Mouse (Mus musculus) heart, postnatal 25 days (tissue): ENCODE measurements at regions not wholly inside any gene's neighbourhood (a gene's known extent, or its start where the extent isn't known, plus 50 kb on each side); places are given as distances from the start of the nearest gene placed in this dataset.
"Not testable (repeated sequence)": the region's sequence is repeated elsewhere in the genome, so short reads cannot be mapped to it uniquely, and the experiment has no call there.

ENCODE experiments used
- DNase-seq: peaks from one replicate; pipeline ENCODE4 v3.0.0; 2022; ENCODE audit warnings: low spot score
- intact Hi-C: fragments of 180-260 bp; cut with DNase I; formaldehyde crosslinking; loops from one replicate; pipeline ENCODE4 v1.15.1; 2025

DNA sequence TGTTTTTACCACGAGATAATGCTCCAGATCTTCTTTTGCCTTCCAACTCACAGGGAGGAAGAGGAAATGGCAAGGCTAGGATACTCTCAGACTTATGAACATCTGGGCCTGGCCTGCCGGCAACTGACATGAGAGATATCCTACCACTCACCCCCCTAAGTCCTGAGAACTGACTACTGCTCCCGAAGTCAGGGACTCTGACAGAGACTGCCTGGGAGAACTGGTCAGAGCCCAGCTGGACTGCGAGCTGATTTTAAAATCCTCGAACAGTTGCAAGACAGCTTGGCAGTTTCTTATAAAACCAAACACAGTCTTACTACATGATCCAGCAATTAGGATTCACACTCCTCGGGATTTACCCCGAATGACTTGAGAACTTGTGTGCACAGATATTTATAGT, 211.4 kb downstream of the Lyplal1 start:
- peak; percentile 15 for DNase-seq
- intact Hi-C loops: no loop called here

DNA sequence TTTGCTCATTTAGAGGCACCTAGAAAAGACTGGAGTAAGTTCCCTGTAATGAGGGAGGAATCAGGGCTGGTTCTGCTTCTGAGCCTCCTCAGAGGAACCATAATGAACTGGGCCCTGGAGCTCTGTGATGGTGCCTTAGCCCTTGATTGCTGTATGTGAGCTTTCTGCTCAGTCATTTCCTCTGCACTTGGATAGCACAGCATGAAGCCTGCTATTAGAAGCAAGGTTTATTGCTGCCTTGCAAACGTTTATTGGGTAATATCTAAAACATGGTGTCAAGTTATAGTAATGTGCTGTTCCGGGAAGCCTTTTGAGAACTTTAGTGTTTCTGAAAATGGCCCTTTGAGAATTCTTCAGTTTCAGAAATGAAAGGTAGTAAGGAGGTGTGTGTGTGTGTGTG, 201.5 kb downstream of the Lyplal1 start:
- no peak for DNase-seq

DNA sequence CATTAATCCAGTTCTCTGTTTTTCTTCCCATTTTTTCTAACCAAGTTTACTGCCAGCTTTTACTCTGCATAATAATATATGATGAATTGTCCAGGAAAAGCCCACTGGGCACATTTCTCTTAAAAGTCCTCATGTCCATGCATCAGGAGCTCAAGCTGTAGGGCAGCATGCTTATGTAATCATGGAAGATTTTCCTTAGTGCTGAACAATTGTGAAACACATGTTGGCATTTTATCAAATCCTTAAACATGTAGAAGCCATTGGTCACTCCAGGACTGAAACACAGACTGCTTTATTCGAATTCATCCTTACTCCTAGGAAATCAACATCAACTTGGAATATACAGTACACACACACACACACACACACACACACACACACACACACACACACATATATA, 198.4 kb downstream of the Lyplal1 start:
- intact Hi-C loops: no loop called here
- DNase-seq: no peak

More for the DNA sequence above, 201.5 kb downstream of the Lyplal1 start:
- intact Hi-C loops: no loop called here

DNA sequence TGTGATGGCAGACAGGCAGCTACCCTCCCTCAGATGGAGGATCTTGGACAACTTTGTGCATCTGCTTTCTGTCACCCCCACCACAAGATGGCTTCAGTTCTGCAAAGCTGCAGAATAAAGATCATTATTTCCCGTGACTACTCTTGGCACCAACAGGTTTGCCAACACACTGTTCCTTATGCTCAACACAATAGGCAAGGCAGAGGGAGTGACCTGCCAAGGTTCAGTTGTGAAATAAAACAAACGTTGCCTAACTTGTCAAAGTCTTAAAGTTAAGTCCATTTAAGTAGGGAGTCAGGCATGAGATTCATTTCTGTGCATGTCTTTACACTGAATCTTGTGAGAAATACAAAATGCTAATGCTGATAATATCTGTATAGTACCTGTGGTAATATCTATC, 193.4 kb downstream of the Lyplal1 start:
- no peak for DNase-seq
- intact Hi-C loops: no loop called here

DNA sequence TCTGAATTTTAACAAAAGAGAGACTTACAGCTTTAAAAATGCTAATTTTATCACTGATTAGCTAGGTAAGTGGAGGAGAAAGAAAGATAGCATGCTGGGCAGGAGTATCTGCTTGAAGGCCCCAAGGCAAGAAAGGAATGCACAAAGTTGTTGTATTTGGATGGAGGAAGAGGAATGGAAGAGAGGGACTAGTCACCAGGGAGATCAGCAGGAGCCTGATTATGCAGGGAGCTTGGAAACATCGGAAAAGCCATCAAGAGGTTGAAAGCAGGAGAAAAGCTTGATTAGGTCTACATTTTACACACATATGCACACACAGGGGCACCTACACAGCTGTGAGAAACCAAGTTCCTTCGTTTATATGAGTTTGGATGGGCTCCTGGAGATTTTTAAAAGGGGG, 188.1 kb downstream of the Lyplal1 start:
- intact Hi-C loops: no loop called here
- no peak for DNase-seq

DNA sequence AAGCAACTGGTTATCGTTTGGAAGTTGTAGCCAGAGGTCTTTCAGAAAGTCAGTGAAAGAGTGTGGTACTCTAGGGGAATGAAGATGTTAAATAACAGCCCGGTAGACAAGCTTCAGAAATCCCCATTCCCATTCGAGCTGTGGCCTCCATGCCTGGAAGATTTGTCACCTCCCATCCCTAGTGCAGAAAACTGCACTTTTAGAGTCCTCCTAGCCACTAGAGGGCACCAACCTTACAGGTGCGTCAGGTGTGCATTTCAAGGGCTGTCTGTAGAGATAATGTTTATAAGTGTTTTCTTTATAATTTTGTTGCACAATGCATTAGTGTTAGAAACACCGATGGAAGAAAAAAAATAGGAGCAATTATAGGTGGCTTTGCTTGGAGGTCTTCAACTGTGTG, 187.3 kb downstream of the Lyplal1 start:
- intact Hi-C loops: no loop called here
- DNase-seq: no peak

DNA sequence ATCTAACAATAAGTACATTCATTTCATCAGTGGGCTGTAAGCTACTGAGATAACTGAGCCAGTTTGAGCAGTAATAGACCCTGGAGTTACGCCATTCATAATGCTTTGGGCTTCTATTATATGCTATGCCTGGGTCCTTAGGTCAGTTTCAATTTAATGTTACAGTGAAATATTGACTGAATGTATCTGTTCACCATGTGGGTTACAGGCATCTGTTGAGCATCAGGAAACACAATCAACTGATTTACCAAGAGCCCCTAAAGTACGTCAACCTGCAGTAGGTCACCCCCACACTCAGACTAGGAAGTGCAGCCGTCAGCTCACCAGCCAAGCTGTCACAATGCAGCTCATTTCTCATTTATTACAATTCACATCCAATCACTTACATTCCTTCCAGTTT, 183.5 kb downstream of the Lyplal1 start:
- intact Hi-C loops: no loop called here
- DNase-seq: no peak

DNA sequence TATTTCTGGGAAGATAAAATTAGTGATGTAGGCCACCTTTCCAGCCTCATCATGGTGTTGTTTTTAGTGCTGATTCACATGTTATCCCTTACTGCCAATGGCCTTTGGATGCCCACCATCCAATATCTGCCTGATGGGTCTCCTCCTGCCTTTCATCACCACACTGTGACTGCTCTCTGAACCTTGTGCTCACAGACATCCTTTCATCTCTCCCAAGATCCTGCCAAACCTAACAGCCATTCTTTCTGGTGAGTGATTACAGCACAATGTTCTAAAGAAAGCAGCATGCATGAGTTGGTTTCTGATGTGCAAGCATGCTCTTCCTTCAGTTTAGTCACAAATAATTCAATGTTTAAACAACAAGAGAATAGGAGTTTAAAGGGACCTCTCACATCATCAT, 180.1 kb downstream of the Lyplal1 start:
- no peak for DNase-seq
- intact Hi-C loops: no loop called here

DNA sequence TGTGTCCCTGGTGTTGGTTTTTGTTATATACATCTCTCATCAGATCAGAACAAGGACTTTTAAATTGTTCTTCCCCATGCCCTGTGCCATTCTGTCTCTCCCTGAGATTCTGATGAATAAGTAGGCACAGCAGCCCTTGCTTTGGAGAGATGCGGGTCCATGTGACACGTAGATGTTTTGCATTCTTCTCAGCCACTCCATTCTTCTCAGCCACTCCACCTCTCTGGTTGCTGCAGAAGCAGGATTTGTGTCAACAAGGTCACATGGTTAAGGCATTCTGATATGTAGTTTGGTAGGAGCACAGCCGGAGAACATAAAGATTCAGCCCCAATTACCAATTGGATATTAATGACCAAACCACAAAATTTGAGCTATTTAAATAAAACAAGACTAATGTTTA, 177.2 kb downstream of the Lyplal1 start:
- no peak for DNase-seq
- intact Hi-C loops: no loop called here

DNA sequence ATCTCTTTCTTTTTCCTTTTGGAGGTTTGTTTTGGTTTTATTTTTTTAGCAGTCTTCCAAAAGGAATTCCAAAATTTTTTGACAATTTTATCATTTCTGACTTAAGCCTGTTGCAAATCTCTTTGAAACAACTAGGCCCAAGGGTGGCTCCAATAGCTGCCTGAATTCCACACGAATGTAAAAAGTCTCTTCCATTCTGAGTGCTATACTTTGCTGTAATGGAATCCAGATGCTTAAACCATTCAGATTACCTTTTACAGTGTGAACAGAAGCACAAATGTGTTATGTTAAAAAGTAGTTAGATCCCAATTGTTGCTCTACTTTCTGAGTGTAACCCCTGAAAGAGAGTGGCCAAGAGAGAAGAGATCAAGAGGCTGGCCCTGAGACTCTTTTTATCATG, 176.6 kb downstream of the Lyplal1 start:
- DNase-seq: no peak

DNA sequence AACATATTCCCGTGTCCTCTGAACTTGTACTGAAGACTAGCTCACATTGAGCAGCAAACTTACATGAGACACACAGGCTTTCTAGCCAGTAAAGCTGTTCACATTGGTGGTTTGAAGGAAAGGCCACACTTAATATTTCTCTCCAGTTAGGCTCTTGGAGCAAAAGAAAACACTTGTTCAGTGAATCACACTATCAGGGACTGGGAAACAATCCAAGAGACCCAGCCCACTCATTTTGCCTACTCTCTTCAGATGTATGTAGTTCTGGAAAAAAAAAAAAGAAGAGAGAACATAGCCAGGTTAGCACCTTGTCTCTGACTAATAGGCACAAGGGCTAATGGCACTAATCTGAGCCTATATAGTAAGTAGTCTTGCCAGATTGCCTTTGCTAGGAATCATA, 165.9 kb downstream of the Lyplal1 start:
- intact Hi-C loops: no loop called here
- DNase-seq: no peak

More for the DNA sequence above, 176.6 kb downstream of the Lyplal1 start:
- intact Hi-C loops: no loop called here

DNA sequence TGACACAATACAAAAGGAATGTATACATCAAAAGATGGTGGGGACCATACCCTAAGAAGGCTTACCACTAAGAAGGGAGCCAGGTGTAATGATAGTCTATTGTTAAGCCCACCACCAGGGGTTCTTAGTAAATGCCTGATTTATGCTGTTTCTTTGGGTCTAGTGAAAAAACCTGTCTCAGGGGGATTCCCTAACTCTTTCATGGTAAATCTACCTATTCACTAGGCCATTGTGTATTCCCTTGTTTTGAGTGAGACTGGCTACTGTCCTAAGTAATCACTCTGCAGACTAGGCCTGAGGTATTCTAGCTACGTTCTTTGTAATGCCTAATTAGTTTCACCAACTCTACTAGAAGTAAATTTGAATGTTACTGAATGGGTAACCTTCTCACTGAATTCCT, 161.3 kb downstream of the Lyplal1 start:
- DNase-seq, intact Hi-C loops: not testable (repeated sequence)

DNA sequence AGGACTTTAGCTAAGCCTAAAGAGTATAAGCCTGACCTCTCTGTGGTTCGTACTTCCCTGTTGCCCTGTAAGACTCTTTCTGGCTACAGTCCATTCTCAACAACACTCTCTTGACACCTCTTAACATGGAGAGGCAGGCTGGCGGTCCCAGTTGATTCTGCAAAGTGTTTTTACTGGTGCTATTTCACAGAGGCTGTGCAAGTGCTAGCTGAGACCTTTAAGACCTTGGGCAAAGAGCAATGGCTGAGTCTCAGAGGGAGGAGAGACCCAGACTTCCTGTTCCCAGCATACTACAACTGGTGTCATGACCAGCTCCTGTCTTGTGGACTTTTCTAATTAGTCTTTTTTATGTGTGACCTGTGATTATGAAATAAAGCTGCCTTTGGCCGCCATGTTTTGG, 159.6 kb downstream of the Lyplal1 start:
- no peak for DNase-seq
- intact Hi-C loops: no loop called here

DNA sequence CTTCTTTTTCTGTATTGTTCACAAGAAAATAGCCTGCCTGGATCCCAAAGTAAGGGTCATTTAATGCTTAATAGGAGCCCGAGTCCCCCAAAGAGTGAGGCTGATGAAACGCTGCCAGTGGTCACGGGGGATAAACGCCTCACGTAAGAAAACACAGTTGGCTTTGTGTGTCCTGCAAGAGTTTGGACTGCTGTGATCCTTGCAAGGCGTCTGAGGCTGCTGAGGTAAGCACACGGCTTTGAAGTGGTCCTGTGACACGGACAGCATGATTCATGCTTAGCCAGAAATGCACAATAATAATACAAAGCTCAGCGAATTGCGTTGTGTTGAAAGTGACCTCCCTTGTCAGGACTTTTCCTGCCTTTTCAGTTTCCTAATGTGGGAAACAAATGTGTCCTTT, 158.8 kb downstream of the Lyplal1 start:
- intact Hi-C loops: no loop called here
- DNase-seq: no peak

DNA sequence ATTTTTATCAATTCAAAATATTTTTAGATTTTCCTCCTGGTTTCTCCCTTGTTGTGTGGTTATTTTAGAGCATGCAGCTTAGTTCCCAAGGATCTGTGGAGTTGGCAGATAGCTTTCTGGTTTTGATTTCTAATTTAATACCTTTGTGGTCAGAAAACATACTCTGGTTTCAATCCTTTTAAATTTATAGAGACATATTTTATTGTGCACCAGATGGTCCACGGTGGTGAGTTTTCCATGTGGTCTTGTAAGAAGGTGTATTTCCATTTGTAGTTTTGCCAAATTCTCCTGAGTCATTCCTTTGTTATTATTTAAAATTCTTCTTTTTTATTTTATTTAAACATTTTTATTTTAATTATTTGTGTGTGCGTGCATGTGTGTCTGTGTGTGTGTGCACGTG, 154.5 kb downstream of the Lyplal1 start:
- intact Hi-C loops: no loop called here
- DNase-seq: no peak

DNA sequence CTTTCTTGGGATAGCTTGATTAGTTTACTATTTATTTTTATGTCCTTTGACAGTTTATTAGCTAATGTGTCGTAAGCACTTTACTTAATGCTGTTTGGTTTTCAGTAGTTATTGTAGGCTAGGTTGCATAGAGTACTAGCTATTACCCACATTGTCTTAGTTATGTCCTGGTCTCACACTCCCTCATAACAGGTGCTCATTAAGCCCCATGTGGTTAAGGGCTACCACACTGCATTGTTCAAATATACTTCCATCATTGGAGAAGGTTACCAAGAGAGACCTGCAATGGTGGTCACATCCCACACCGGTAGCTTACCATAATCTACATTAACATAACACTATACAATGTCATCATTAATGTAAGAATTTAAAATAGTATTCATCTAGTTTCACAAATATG, 153.3 kb downstream of the Lyplal1 start:
- intact Hi-C loops: no loop called here
- no peak for DNase-seq

DNA sequence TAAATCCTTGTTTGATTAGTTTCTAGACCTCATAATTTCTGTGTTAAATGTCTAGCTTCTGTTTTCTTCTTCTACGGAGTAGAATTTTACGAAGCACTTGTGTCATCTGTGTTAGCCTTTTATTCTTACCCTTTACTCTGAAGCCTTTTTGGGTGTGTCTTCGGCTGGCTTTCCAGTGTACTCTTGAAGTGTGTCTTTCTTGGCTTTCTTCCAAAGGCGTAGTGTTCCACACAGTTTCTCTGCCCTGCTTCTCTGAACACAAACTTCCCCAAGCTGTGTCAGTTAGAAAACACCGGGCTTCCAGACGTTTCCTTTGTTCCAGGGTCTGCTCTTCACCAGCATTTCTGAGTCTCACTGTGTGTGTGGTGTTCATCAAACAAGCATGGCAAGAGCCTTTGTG, 152.7 kb downstream of the Lyplal1 start:
- DNase-seq: no peak
- intact Hi-C loops: no loop called here

DNA sequence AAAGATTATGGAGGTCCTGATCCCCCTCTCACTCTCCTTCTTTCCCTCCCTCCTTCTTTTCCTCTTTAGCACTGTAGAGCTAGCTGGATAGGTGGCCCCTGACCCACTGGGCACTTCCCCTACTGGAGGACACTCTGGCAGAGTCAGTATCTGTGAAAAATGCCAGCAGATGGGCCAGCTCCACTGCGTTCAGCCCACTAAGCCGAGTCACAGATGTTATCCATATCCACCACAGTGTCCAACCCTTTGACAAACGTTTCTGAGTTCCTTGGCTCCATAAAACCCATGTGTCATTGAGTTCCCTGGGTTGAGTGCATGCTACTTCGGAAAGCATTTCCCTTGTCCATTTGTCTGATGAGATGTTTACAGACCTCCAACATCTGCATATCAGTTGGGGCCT, 149.9 kb downstream of the Lyplal1 start:
- DNase-seq: no peak
- intact Hi-C loops: no loop called here

DNA sequence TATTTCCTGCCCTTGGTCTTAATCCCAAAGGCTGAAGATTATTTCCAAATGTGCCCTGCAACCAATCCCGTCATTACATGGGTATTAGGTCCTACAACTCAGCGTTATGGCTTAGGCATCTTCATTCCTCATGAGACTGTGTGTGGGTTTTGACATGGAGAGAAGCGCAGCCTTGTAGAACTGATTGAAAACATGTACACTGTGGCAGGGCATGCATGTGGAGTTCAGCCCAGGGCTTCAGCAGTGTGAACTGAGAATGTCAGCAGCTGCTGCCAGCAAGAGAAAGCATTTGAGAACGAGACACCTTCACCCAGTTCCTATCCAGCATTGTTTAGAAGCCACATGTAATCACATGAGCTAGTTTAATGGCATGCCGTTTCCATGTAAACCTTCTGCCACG, 149.3 kb downstream of the Lyplal1 start:
- intact Hi-C loops: no loop called here
- no peak for DNase-seq

DNA sequence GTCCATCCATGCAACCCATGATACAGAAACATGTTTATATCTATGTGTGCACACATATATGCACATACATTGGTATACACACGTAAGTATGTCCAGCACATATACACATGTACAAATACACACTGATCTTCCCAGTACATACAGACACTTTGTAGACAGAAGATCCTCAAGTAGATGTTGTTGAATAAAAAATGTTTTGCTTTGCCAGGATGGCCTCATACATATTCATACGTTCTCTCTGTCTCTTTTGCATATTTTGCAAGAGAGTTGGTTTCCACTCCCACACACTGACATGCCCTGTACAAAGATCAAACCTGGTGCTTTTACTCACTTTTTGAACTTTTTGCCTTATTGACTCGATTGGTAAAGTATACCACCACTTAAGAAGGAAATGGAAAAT, 148.5 kb downstream of the Lyplal1 start:
- no peak for DNase-seq
- intact Hi-C loops: no loop called here

DNA sequence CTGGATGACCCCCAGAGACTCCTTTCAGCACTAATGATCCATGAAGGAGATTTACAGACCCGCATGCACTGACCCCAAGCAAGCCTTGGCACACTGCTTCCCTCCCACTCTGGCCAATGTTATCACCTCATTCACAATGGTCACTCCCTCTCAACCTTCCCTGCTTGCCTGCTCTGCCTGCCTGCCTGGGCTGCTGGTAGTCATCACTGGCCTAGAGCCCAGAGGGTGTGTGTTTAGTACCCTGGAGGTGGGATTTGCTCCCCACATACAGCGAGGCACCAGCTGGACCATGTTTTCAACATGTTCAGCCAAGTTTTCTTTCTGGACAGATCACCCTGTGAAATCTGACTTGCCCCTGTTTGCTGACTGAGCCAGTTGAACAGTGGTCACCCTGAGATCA, 147.9 kb downstream of the Lyplal1 start:
- DNase-seq: peak; percentile 17
- intact Hi-C loops: no loop called here

DNA sequence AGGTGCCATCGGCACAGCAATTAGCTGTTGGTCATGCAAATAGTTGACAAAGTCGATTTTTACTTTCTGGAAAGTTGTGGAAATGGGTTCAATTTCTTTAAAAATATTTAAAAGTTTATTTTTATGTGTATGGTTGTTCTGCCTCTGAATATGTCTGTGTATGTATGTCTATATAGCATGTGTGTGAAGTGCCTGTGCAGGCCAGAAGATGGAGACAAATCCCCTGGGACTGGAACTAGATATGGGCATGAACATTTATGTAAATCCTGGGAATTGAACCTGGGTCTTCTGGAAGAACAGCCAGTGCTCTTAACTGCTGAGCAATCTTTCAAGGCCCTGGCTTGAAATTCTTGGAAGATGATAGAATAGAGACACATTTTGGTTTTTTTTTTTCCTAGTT, 140.0 kb downstream of the Lyplal1 start:
- no peak for DNase-seq
- intact Hi-C loops: no loop called here

DNA sequence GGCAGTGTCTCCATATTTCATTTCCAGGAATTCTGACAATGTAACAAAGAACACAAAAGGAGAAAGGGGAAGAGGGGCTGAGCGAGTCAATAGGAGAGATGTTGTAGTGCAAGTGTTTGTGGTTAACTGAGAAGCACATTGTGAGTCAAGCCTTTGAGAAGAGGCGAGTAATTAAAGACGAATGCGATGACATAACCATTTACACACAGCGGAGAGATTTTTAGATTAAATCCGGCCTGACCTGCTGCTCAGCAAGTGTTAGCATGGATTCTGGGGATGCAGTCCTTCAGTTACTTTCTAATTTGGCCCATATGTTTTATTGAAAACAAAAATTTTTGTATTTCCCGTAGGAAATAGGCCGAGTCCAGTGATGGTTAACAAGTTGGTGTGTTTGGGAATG, 127.7 kb downstream of the Lyplal1 start:
- no peak for DNase-seq
- intact Hi-C loops: no loop called here
